Mouse (Mus musculus): ENCODE data around the gene Nipal1. TPM values are rescaled to one million over a fixed set of nuclear protein-coding genes. Genes with fewer than 3 reads are reported as not detected.

Nipal1 gene
- polyA plus RNA-seq, 2 experiments, result 1.7 to 10.0 TPM

- H3K9me3 ChIP-seq (ENCODE audit: control insufficient read depth, low read length), result no peaks in the 10 kb centered on the region
- H3K27ac ChIP-seq, result no peak overlapping the region
- ATAC-seq (ENCODE audit: insufficient read depth) (no peak), DNase-seq (ENCODE audit: low read depth in 3 of 3, low spot score in 3 of 3) (no peak)
- H3K4me3 ChIP-seq (ENCODE audit: insufficient read depth in 1 of 2, low read depth in 2 of 2, low read length in 2 of 2), result no peak overlapping the region
- no peaks in the 10 kb centered on the region for H3K4me1 ChIP-seq (replicated peaks; ENCODE audit: control insufficient read depth in 2 of 2, insufficient read depth in 2 of 2, low read length in 1 of 2)
- H3K9ac ChIP-seq (replicated peaks), result no peak overlapping the region
- no peak for TF ChIP-seq EP300 (IDR thresholded peaks at IDR 0.05; ENCODE audit: low read depth)
- TF ChIP-seq CTCF (IDR thresholded peaks at IDR 0.05; ENCODE audit: low read depth), result no peak
- 78% methylated on average over 5 of the region's 5 CpGs for WGBS (ENCODE audit: insufficient replicate concordance)
- no peak overlapping the region for H3K4me2 ChIP-seq (ENCODE audit: low read depth)
- no peaks in the 10 kb centered on the region for H3K36me3 ChIP-seq (replicated peaks; ENCODE audit: control insufficient read depth, insufficient read depth, low read depth)
- no peaks in the 10 kb centered on the region for H3K27me3 ChIP-seq (ENCODE audit: control insufficient read depth, insufficient read depth, low read length)
Observed at GRCm38 (mm10) chr5:72690516-72690915, 42.9 kb downstream of the Nipal1 start.

DNA sequence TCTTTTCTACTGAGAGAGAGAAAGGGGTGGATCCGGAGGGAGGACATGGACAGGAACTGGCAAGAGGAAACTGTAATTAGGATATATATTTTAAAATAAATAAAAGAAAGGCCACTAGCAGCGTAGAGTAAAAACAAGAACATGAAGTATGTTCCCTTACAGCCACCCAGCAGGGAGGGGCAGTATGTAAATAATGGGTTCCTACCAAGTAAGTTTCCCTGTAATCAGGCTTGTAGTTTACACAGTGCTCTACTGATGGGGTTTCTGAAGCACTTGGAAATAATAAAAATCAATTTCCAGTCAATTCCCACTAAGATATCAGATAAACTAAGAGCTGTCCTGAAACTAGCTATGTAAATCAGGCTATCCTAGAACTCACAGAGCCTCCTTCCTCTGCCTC lies 47.1 kb downstream of the Nipal1 start:
- Histone ChIP-seq H3K27me3 (ENCODE audit: control insufficient read depth, insufficient read depth, low read length) (no peaks in the 10 kb centered on the region), H3K36me3 (replicated peaks; ENCODE audit: control insufficient read depth, insufficient read depth, low read depth) (no peaks in the 10 kb centered on the region), H3K9ac (replicated peaks) (no peak overlapping the region), H3K27ac (no peak overlapping the region), H3K4me3 (ENCODE audit: insufficient read depth in 1 of 2, low read depth in 2 of 2, low read length in 2 of 2) (no peak overlapping the region), H3K4me2 (ENCODE audit: low read depth) (no peak overlapping the region), H3K9me3 (ENCODE audit: control insufficient read depth, low read length) (no peaks in the 10 kb centered on the region), H3K4me1 (replicated peaks; ENCODE audit: control insufficient read depth in 2 of 2, insufficient read depth in 2 of 2, low read length in 1 of 2) (no peaks in the 10 kb centered on the region)
- no peak for TF ChIP-seq CTCF (IDR thresholded peaks at IDR 0.05; ENCODE audit: low read depth)
- TF ChIP-seq EP300 (IDR thresholded peaks at IDR 0.05; ENCODE audit: low read depth), result no peak
- DNase-seq (ENCODE audit: low read depth in 3 of 3, low spot score in 3 of 3) (no peak), ATAC-seq (ENCODE audit: insufficient read depth) (no peak)
- 58% methylated on average over 2 of the region's 2 CpGs for WGBS (ENCODE audit: insufficient replicate concordance)

DNA sequence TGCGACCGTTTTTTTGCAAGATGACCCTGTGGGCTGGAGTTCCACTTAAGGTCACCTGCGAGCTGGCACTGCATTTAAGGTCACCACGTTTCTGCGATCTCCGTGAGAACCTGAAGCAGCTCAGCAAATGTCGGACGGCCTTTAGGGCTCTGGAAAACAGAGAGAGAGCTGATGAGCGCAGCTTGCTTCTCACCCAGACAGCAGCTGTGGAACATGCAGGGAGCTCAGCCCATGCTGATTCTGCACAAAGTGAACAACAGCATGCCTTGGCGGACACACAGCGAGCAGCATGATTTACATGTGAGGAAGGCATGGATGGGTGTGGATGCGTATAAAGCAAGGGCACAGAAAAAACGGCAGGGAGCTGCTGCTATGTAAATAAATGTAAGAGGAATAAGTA lies 48.9 kb downstream of the Nipal1 start:
- 68% methylated on average over 13 of the region's 13 CpGs for WGBS (ENCODE audit: insufficient replicate concordance)
- no peak for TF ChIP-seq CTCF (IDR thresholded peaks at IDR 0.05; ENCODE audit: low read depth)
- no peak for TF ChIP-seq EP300 (IDR thresholded peaks at IDR 0.05; ENCODE audit: low read depth)

DNA sequence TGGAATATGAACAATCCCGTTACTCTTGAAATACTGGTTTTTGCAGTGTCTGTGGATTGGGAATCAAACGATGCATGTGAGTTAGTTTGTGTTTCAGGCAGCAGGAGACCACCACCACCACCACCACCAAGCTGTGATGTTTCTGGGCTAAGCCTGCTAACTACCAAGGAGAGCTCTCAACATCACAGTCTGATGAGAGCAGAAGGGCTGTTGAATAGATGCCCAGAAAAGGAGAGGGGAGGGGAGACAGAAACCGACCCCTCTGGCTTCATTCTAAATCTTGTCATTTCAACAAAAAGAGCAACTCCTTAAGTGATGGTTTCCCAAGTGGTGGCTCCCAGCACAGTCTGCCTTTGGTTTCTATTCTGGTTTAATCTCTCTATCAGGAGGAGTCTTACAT lies 50.7 kb downstream of the Nipal1 start:
- 55% methylated on average over 3 of the region's 3 CpGs for WGBS (ENCODE audit: insufficient replicate concordance)
- Histone ChIP-seq H3K27ac (no peak overlapping the region), H3K4me2 (ENCODE audit: low read depth) (no peak overlapping the region), H3K4me1 (replicated peaks; ENCODE audit: control insufficient read depth in 2 of 2, insufficient read depth in 2 of 2, low read length in 1 of 2) (no peaks in the 10 kb centered on the region), H3K36me3 (replicated peaks; ENCODE audit: control insufficient read depth, insufficient read depth, low read depth) (no peaks in the 10 kb centered on the region), H3K4me3 (ENCODE audit: insufficient read depth in 1 of 2, low read depth in 2 of 2, low read length in 2 of 2) (no peak overlapping the region), H3K9ac (replicated peaks) (no peak overlapping the region), H3K27me3 (ENCODE audit: control insufficient read depth, insufficient read depth, low read length) (no peaks in the 10 kb centered on the region), H3K9me3 (ENCODE audit: control insufficient read depth, low read length) (no peaks in the 10 kb centered on the region)
- TF ChIP-seq CTCF (IDR thresholded peaks at IDR 0.05; ENCODE audit: low read depth), result no peak
- TF ChIP-seq EP300 (IDR thresholded peaks at IDR 0.05; ENCODE audit: low read depth), result no peak
- DNase-seq (ENCODE audit: low read depth in 3 of 3, low spot score in 3 of 3) (no peak), ATAC-seq (ENCODE audit: insufficient read depth) (no peak)

More for the DNA sequence above, 48.9 kb downstream of the Nipal1 start:
- H3K27ac ChIP-seq, result no peak overlapping the region
- H3K4me2 ChIP-seq (ENCODE audit: low read depth), result no peak overlapping the region
- no peaks in the 10 kb centered on the region for H3K27me3 ChIP-seq (ENCODE audit: control insufficient read depth, insufficient read depth, low read length)
- no peak overlapping the region for H3K9ac ChIP-seq (replicated peaks)
- H3K4me3 ChIP-seq (ENCODE audit: insufficient read depth in 1 of 2, low read depth in 2 of 2, low read length in 2 of 2), result no peak overlapping the region
- H3K9me3 ChIP-seq (ENCODE audit: control insufficient read depth, low read length), result no peaks in the 10 kb centered on the region
- ATAC-seq (ENCODE audit: insufficient read depth) (no peak), DNase-seq (ENCODE audit: low read depth in 3 of 3, low spot score in 3 of 3) (no peak)
- H3K4me1 ChIP-seq (replicated peaks; ENCODE audit: control insufficient read depth in 2 of 2, insufficient read depth in 2 of 2, low read length in 1 of 2), result no peaks in the 10 kb centered on the region
- no peaks in the 10 kb centered on the region for H3K36me3 ChIP-seq (replicated peaks; ENCODE audit: control insufficient read depth, insufficient read depth, low read depth)

DNA sequence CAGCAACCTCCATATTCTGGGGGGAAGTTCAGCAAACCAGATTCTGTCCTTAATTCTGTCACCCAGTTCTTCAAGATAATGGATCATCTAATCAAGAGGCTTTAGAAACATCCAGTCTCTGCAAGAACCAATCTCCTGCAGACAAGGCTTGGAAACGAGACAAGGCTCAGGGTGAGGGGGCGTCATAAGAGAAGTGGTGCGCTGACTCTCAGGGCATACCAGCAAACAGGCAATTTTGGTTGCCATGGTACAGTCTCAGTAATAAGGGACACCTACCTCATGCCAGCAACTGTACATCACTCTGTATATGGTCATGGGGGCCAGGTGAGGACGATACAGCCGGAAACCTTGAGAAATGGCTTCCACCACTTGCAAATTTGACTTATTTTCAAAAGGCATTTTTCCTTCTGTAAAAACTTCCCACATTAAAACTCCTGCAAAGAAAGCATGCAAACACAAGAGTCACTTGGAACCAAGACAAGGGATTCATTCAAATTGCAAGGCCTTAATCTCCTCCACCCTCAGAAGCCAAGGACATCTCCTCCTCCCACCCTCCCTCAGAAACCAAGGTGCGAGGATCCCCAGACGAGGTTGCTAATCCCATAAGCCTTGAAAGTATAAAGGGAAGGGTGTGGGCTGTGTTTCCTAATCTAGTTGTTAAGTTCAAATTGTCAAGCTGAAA lies 51.4 kb downstream of the Nipal1 start:
- WGBS (ENCODE audit: insufficient replicate concordance), result 73% methylated on average over 7 of the region's 7 CpGs
- Histone ChIP-seq H3K9me3 (ENCODE audit: control insufficient read depth, low read length) (no peaks in the 10 kb centered on the region), H3K4me1 (replicated peaks; ENCODE audit: control insufficient read depth in 2 of 2, insufficient read depth in 2 of 2, low read length in 1 of 2) (no peaks in the 10 kb centered on the region), H3K4me2 (ENCODE audit: low read depth) (no peak overlapping the region), H3K36me3 (replicated peaks; ENCODE audit: control insufficient read depth, insufficient read depth, low read depth) (no peaks in the 10 kb centered on the region), H3K27ac (no peak overlapping the region), H3K27me3 (ENCODE audit: control insufficient read depth, insufficient read depth, low read length) (no peaks in the 10 kb centered on the region), H3K4me3 (ENCODE audit: insufficient read depth in 1 of 2, low read depth in 2 of 2, low read length in 2 of 2) (no peak overlapping the region), H3K9ac (replicated peaks) (no peak overlapping the region)
- DNase-seq (ENCODE audit: low read depth in 3 of 3, low spot score in 3 of 3) (no peak), ATAC-seq (ENCODE audit: insufficient read depth) (no peak)
- no peak for TF ChIP-seq EP300 (IDR thresholded peaks at IDR 0.05; ENCODE audit: low read depth)
- TF ChIP-seq CTCF (IDR thresholded peaks at IDR 0.05; ENCODE audit: low read depth), result no peak

Measured in liver, embryonic 14.5 days (tissue).